Mouse (Mus musculus): ENCODE results near the gene Zdhhc6. TPM values are rescaled to one million over a fixed set of nuclear protein-coding genes. Genes with fewer than 3 reads are reported as not detected.
A peak's percentile ranks its signal among the peaks of the same experiment; 100 is the strongest.

Zdhhc6 gene
- polyA plus RNA-seq, 1 experiment from 2014 or later: 92.6 TPM

GRCm38 (mm10) chr19:55253570-55254441 is 62.0 kb downstream of the Zdhhc6 start:
- Histone ChIP-seq H3K4me3 (peak overlapping the region; percentile 53), H3K4me1 (peaks cover 12% of the 10 kb centered on the region), H3K27me3 (replicated peaks) (no peaks in the 10 kb centered on the region), H3K9me3 (no peaks in the 10 kb centered on the region), H3K4me2 (replicated peaks) (peak overlapping the region; percentile 96), H3K9ac (peak overlapping the region; percentile 69), H3K36me3 (no peaks in the 10 kb centered on the region), H3K27ac (peak overlapping the region; percentile 32; the same call in 1 of the 2 replicates)
- peak; percentile 78 for ATAC-seq (ENCODE audit: low FRiP score, low read depth)
- WGBS: under 1% methylated on average over 32 of the region's 32 CpGs

- Histone ChIP-seq H3K9ac (peak overlapping the region; percentile 69), H3K9me3 (no peaks in the 10 kb centered on the region), H3K27ac (no peak overlapping the region), H3K36me3 (no peaks in the 10 kb centered on the region), H3K4me1 (peaks cover 12% of the 10 kb centered on the region), H3K4me2 (replicated peaks) (peak overlapping the region; percentile 96), H3K4me3 (peak overlapping the region; percentile 53), H3K27me3 (replicated peaks) (no peaks in the 10 kb centered on the region)
- WGBS: 4% methylated on average over 9 of the region's 9 CpGs
- peak; percentile 34; the same call in 1 of the 2 replicates for ATAC-seq (ENCODE audit: low FRiP score, low read depth)
These were observed 62.6 kb downstream of the Zdhhc6 start for GRCm38 (mm10) chr19:55253239-55253569.

DNA sequence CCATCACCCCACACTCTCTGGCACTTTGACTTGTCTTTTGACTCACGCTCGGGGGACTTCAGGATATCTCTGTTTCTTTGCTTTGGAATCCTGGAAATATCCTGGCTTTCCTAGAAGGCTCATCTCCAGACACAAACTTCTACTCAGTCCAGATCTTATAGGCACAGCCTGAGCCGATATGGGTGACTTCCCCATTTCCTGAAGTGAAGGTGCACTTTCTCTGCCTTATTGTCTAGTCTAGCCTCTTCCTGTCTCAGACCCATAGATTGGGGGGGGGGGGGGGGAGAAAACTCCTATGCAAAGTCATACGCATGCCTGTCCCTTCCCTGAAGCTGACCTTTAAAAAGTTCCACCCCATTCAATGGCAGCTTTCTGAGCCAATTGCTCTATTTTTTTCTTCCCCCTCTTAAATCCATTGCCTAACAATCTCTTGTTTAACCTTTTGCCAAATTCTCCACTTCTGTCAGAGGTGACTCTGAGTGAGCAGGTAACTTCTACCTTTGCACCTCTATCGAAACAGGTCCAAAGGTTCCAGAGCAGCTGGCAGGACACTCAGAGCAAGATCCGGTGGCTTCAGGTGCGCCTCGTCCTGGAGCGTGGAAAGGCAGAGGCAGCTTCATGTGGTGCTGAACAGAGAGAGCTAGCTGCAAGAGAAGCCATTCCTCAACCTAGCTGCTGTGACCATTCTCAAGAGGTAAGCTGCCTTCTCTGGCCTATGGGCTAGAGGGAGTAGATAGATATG is 64.3 kb downstream of the Zdhhc6 start, which contains the start of gene Acsl5:
Gene Acsl5, plus strand, starts transcription at position 556 of the 742 bp plus-strand sequence.
- Histone ChIP-seq H3K9ac (no peak within 1 kb of the TSS), H3K27ac (no peak within 1 kb of the TSS), H3K9me3 (no peaks in the 10 kb centered on the region), H3K36me3 (no peaks in the 10 kb centered on the region), H3K4me3 (no peak within 1 kb of the TSS), H3K4me2 (replicated peaks) (no peak within 1 kb of the TSS), H3K27me3 (replicated peaks) (no peaks in the 10 kb centered on the region), H3K4me1 (peaks cover 12% of the 10 kb centered on the region)
- WGBS: 95% methylated on average over 9 of the region's 9 CpGs
- no peak for ATAC-seq (ENCODE audit: low FRiP score, low read depth)

GRCm38 (mm10) chr19:55250451-55250850 is 65.4 kb downstream of the Zdhhc6 start:
- H3K4me2 ChIP-seq (replicated peaks): no peak overlapping the region
- ATAC-seq (ENCODE audit: low FRiP score, low read depth): no peak
- no peak overlapping the region for H3K9ac ChIP-seq
- H3K27me3 ChIP-seq (replicated peaks): no peaks in the 10 kb centered on the region
- no peaks in the 10 kb centered on the region for H3K9me3 ChIP-seq
- 92% methylated on average over 5 of the region's 5 CpGs for WGBS
- peaks cover 12% of the 10 kb centered on the region for H3K4me1 ChIP-seq
- H3K27ac ChIP-seq: no peak overlapping the region
- no peak overlapping the region for H3K4me3 ChIP-seq
- no peaks in the 10 kb centered on the region for H3K36me3 ChIP-seq

DNA sequence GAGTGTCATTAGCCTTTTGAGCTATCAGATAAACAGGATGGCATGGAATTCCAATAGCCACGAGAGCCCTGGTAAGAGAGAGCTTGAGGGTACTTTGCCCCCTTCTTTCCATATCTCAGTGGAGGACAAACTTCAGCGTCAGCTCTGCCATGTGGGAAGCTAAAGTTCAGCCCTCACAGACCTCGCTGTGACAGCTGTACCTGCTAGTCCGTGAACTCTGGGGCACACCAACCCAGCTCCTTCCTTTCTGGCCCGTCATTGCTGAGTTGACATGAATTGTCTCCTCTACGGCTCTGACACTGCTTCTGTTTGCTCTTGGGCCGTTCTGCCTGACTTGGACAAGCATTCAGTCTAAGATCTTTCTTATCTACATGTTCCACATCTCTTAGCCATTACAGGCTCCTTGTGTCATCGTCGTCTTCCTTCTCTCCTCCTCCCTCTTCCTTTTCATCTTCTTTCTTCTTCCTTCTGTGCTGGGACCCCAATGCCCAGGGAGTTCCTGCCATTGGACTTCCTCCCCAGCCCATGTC is 67.8 kb downstream of the Zdhhc6 start:
- no peak for ATAC-seq (ENCODE audit: low FRiP score, low read depth)
- Histone ChIP-seq H3K27ac (no peak overlapping the region), H3K4me2 (replicated peaks) (no peak overlapping the region), H3K4me1 (peaks cover 2% of the 10 kb centered on the region; the same call in 1 of the 2 replicates), H3K4me3 (no peak overlapping the region), H3K9me3 (no peaks in the 10 kb centered on the region), H3K36me3 (no peaks in the 10 kb centered on the region), H3K27me3 (replicated peaks) (no peaks in the 10 kb centered on the region), H3K9ac (no peak overlapping the region)
- 83% methylated on average over 9 of the region's 9 CpGs for WGBS

DNA sequence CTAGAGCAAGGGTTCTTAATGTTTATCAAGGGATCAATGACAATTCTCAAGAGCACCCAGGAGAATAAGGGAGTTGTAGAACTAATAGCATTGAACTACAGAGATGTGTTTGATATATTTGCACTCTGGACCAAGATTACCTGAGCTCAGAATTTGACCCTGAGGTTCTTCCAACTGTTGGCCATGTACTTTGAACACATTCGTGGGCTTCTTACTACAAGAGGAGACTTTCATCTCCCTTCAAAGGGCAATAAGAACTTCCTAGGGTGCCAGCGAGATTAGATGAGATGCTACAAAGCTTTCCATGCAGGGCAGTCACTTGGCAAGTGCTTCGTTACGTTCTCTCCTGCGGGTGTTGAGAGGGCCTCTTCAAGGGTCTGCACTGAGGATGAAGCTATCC is 68.3 kb downstream of the Zdhhc6 start:
- H3K4me3 ChIP-seq: no peak overlapping the region
- no peak overlapping the region for H3K4me2 ChIP-seq (replicated peaks)
- H3K36me3 ChIP-seq: no peaks in the 10 kb centered on the region
- no peak for ATAC-seq (ENCODE audit: low FRiP score, low read depth)
- no peaks in the 10 kb centered on the region for H3K27me3 ChIP-seq (replicated peaks)
- H3K27ac ChIP-seq: no peak overlapping the region
- H3K4me1 ChIP-seq: no peaks in the 10 kb centered on the region
- no peak overlapping the region for H3K9ac ChIP-seq
- 88% methylated on average over 5 of the region's 5 CpGs for WGBS
- no peaks in the 10 kb centered on the region for H3K9me3 ChIP-seq

GRCm38 (mm10) chr19:55244791-55245231 is 71.0 kb downstream of the Zdhhc6 start:
- Histone ChIP-seq H3K4me2 (replicated peaks) (no peak overlapping the region), H3K4me3 (no peak overlapping the region), H3K9me3 (no peaks in the 10 kb centered on the region), H3K27ac (no peak overlapping the region), H3K4me1 (no peaks in the 10 kb centered on the region), H3K9ac (no peak overlapping the region), H3K27me3 (replicated peaks) (no peaks in the 10 kb centered on the region), H3K36me3 (no peaks in the 10 kb centered on the region)
- no peak for ATAC-seq (ENCODE audit: low FRiP score, low read depth)
- 12% methylated on average over 7 of the region's 7 CpGs for WGBS

DNA sequence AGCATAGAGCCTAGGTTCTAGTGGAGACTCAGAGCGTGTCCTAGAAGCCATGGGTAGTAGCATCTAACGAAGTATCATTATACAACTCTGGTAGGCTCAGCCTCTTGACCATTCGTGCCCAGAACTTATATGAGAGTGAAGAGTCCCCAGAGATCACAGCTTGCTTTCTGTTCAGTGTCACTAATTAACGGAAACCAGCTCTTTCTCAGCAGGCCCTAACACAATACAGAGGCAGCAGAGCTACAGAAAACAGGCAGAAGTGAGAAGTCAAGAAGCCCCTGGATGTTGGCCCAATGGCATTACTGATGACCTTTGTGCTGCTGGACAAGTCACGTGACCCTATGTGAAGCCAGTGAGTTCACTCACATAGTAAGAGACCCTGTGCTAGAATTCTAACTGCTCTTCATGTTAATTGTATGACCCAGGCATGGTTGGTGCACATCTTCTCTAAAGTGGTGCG is 74.6 kb downstream of the Zdhhc6 start, which contains the start of gene Gucy2g:
Gene Gucy2g, minus strand, starts transcription at position 51 of the 460 bp plus-strand sequence.
- no peak within 1 kb of the TSS for H3K4me2 ChIP-seq (replicated peaks)
- 80% methylated on average over 6 of the region's 6 CpGs for WGBS
- no peaks in the 10 kb centered on the region for H3K9me3 ChIP-seq
- no peaks in the 10 kb centered on the region for H3K36me3 ChIP-seq
- no peak within 1 kb of the TSS for H3K27ac ChIP-seq
- no peak within 1 kb of the TSS for H3K9ac ChIP-seq
- no peak within 1 kb of the TSS for H3K4me3 ChIP-seq
- no peak for ATAC-seq (ENCODE audit: low FRiP score, low read depth)
- H3K4me1 ChIP-seq: no peaks in the 10 kb centered on the region
- H3K27me3 ChIP-seq (replicated peaks): no peaks in the 10 kb centered on the region

DNA sequence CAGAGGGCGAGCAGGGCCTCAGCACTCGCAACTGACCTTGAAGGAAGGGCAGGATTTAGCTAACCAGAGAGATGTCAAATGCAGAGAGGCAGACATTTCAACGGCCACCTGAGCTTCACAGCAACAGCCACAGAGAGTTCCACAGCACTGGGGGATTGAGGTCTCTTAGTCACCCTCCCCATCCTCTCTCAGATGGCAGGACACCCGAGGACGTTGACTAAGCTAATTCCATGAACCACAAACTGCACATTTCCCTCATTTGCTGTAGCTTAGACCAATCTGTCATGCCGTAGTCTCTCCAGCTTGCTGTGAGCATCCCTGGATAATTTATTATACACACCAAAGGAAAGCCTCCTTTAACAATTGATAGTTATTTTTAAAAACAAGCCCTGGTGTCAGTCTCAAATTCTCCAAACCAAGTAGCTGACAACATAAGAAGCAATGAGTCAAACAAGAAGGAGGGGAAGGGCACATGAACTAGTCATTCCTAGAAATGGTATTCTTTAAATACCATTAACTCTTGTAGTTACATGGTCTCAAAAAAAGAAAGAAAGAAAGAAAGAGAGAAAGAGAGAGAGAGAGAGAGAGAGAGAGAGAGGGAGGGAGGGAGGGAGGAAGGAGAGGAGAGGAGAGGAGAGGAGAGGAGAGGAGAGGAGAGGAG is 75.9 kb downstream of the Zdhhc6 start:
- Histone ChIP-seq H3K27me3 (replicated peaks) (no peaks in the 10 kb centered on the region), H3K4me3 (no peak overlapping the region), H3K9me3 (no peaks in the 10 kb centered on the region), H3K36me3 (no peaks in the 10 kb centered on the region), H3K9ac (no peak overlapping the region), H3K4me1 (no peaks in the 10 kb centered on the region), H3K4me2 (replicated peaks) (no peak overlapping the region), H3K27ac (no peak overlapping the region)
- WGBS: 69% methylated on average over 6 of the region's 6 CpGs
- ATAC-seq (ENCODE audit: low FRiP score, low read depth): no peak

DNA sequence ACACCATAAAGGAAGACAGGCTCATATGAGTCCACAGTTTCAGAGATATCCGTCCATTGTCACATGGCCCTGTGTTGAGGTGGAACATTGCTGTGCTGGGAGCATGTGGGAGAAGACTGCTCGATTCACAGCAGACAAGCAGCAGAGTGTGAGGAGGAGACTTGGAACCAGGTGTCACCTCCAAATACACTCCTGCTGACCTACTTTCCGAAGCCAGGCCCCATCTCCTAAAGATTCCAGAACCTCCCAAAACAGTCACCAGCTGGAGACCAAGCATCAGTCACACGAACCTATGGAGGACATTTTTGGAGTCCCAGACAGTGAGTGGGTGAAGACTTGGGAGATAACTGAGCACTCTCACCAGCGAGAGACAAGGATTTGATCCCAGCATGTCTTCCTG is 79.3 kb downstream of the Zdhhc6 start:
- Histone ChIP-seq H3K4me2 (replicated peaks) (no peak overlapping the region), H3K4me3 (no peak overlapping the region), H3K9me3 (no peaks in the 10 kb centered on the region), H3K9ac (no peak overlapping the region), H3K36me3 (no peaks in the 10 kb centered on the region), H3K4me1 (no peaks in the 10 kb centered on the region), H3K27me3 (replicated peaks) (no peaks in the 10 kb centered on the region), H3K27ac (no peak overlapping the region)
- WGBS: 80% methylated on average over 5 of the region's 5 CpGs
- no peak for ATAC-seq (ENCODE audit: low FRiP score, low read depth)

GRCm38 (mm10) chr19:55236026-55236425 is 79.8 kb downstream of the Zdhhc6 start:
- no peaks in the 10 kb centered on the region for H3K27me3 ChIP-seq (replicated peaks)
- 44% methylated on average over 2 of the region's 2 CpGs for WGBS
- H3K4me1 ChIP-seq: no peaks in the 10 kb centered on the region

DNA sequence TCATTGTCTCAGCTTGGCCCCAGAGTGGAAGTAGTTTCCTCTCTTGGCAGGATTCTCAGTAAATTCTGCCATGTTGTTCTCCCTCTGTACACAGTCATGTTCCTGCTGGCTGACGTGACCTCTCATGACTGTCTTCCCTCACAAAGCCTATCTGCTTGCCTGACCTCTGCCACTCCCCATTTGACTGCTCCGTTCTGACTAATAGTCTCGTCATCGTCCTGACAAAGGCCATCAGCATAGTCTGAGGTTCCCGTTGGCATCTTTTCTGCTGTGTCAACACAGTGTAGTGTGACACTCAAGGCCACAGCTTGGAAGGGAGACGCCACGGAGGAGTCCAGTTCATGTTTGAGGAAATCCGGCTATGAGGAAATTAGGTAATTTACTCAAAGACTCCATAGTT is 83.7 kb downstream of the Zdhhc6 start:
- Histone ChIP-seq H3K4me2 (replicated peaks) (no peak overlapping the region), H3K4me3 (no peak overlapping the region), H3K36me3 (no peaks in the 10 kb centered on the region), H3K27me3 (replicated peaks) (no peaks in the 10 kb centered on the region), H3K9ac (no peak overlapping the region), H3K27ac (no peak overlapping the region), H3K4me1 (no peaks in the 10 kb centered on the region), H3K9me3 (no peaks in the 10 kb centered on the region)
- WGBS: 71% methylated on average over 8 of the region's 8 CpGs
- no peak for ATAC-seq (ENCODE audit: low FRiP score, low read depth)

More at GRCm38 (mm10) chr19:55236026-55236425, 79.8 kb downstream of the Zdhhc6 start:
- ATAC-seq (ENCODE audit: low FRiP score, low read depth): no peak
- H3K4me2 ChIP-seq (replicated peaks): no peak overlapping the region
- no peaks in the 10 kb centered on the region for H3K36me3 ChIP-seq
- no peaks in the 10 kb centered on the region for H3K9me3 ChIP-seq
- no peak overlapping the region for H3K27ac ChIP-seq
- H3K9ac ChIP-seq: no peak overlapping the region
- H3K4me3 ChIP-seq: no peak overlapping the region
